Mouse (Mus musculus) layer of hippocampus, adult 9-10 months (tissue): ENCODE measurements around the gene Olfr857.
"Not testable (repeated sequence)": the region's sequence is repeated elsewhere in the genome, so short reads cannot be mapped to it uniquely, and the experiment has no call there.

Experiments
- DNase-seq: peaks from one replicate; pipeline ENCODE4 v3.0.0; 2022; ENCODE audit warnings: low spot score

Gene Olfr857

DNA sequence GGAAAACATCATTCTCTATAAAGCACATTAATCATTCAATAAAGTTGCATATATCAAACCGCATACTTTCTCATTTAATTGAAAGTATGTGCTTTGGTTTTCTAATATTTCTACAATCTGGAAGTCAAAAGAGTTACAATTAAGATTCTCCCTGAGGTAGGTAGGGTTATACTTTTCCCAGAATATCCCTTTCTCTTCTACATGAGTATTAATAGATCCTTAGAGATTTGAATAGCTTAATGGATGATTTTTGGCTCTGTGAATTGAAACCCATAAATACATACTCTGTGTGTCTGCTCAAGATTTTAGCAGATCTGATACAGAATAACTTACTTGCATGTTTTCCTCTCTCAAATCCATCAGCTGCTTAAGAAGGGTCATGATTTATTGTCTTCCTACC, at the start of gene Olfr857:
TSS of gene Olfr857 (plus strand) at position 301 of the 400 bp plus-strand sequence.
- DNase-seq = no peak

DNA sequence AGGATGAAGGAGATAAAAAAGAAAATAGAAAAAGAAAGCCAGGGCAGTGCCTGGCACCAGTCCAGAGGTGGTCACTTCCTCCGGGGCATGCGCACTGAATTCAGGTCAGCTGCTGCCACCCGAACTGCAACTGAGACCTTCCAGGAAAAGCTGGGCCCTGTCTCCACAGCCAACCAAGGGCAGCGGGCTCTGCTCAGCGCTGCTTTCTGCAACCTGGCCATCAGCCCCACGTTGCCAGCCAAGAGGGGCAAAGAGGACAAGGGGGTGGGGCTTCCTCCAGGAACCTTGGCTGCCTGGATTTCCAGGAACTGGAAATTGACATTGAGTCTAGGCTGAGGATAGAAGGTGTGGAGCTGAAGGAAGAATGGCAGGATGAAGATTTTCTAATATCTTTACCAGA, 19.0 kb upstream of the Olfr857 start:
- DNase-seq = no peak

DNA sequence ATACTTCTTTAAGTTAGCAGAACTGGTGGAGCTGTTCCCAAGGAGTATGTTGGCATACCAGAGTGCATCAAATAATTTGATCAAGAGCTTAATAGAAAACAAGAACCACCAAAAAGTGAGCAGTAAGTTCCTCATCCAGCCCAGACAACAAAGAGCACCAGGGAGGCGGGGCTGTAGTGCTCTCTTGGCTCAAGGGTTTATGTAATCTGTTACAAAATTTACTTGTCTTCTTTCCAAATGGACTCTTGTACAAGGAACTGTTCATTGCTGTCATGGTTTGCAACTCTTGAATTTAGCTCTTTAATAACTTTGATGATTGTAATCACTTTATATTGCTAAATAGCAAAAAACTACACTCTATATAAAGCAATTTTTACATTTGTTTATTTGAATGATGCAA, 17.8 kb upstream of the Olfr857 start:
- DNase-seq = no peak

DNA sequence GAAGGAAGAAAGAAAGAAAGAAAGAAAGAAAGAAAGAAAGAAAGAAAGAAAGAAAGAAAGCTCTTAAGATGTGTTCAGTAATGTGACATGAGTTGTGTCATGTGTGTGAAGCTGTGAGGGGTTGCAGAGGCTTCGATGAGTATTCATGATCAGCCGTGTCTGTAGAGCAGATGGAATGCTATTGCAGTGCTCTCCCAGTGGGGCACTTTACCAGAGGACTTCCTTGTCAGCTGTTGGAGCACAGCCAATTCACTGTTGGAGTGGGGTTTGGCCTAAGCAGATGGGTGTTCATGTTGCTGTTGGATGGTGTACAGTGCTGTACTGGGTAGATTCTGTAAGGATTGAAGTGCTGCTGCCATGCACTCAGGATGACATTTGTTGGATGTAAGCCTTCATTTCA, 16.8 kb upstream of the Olfr857 start:
- no peak for DNase-seq

DNA sequence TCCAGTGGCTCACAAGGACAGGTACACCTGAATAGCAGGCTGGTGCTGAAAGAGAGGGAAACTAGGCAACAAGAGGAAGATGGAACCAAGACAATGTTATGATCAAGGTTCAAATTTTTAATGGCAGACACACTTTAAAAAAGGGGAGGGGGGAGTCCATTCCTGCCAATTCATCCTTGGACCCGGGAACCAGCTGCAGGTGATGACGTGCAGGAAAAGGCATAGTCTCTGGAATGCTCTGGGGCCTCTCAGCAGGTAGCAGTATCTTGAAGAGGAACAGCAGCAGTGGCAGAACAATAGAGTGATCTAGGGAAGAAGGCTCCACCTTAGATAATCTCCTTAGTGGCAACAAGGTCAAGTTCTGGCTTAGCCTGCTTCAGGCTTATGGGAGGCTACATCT, 14.9 kb upstream of the Olfr857 start:
- DNase-seq = not testable (repeated sequence)

DNA sequence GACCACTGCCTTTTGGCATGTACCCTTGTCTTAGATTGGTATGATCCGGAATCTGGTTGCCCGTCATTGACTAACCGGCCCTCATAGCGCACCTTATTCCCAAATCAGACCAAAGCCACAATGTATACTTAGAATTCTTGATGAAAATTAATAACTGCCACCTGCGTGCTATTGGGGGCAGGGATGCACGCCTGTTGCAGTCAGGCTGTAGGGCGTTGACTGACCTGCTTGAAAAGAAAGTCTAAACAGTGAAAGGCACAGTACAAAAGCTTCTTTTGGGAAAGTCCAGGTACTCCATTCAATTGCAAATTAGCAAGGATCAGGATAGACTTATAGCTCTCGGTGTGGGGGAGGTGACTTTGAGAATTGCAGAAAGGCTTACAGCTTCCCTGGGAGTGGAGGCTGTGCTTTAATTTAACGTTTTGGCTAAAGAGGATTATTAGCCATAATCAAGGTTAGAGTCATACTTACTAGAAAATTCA, 14.3 kb upstream of the Olfr857 start:
- not testable (repeated sequence) for DNase-seq

DNA sequence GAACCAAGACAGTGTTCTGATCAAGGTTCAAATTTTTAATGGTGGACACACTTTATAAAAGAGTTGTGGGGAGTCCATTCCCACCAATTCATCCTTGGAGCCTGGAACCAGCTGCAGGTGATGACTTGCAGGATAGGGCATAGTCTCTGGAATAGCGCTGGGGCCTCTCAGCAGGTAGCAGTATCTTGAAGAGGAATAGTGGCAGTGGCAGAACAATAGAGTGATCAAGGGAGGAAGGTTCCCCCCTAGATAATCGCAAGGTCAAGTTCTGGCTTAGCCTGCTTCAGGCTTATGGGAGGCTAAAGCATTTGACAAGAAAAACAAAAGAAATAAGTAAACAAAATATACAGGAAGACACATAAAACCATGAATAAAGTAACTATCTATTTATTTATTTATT, 4.7 kb upstream of the Olfr857 start:
- DNase-seq = not testable (repeated sequence)
